Mouse (Mus musculus) gonadal fat pad, adult 2 months (tissue): ENCODE results near the gene Zfp799. TPM values are rescaled to one million over a fixed set of nuclear protein-coding genes. Genes with fewer than 3 reads are reported as not detected.

ENCODE experiments used
- DNase-seq: peaks from one replicate; pipeline ENCODE4 v3.0.0-alpha.2; 2012; ENCODE audit warnings: low read depth
- polyA plus RNA-seq: library from polyadenylated mRNA; depleted of rRNA; stranded (reverse); fragments of >200 nt; gene quantifications from 2 replicates; pipeline ENCODE4 v1.2.3, GENCODE M21; 2012; rRNA removed

Zfp799 gene
- polyA plus RNA-seq, 1 experiment: 9.4 TPM

- no peak for DNase-seq
Observed at GRCm38 (mm10) chr17:32787436-32788093, 42.5 kb downstream of the Zfp799 start.

- no peak for DNase-seq
Observed at GRCm38 (mm10) chr17:32786944-32787343, 43.1 kb downstream of the Zfp799 start.

GRCm38 (mm10) chr17:32785656-32786055, 44.4 kb downstream of the Zfp799 start:
- DNase-seq: no peak

DNA sequence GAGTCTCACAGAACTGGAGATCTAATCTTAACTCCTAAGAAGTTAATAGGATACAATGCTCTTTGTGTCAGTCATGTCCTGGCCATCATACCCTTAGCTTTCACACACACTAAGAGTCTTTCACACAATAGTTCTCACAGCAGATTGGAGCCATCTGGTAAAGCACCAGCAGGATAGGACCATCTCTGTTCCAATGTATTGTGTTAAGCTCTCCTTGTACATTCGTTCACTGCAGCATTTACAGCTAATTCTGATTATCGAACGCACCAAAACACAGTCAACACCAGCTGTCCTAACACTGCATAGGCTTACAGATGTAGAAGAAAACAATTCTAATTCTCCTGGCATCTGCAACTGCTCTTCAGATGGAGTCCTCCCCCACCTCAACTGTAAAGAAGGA, 52.5 kb downstream of the Zfp799 start:
- DNase-seq: no peak

GRCm38 (mm10) chr17:32771213-32771612, 58.8 kb downstream of the Zfp799 start:
- DNase-seq: no peak

GRCm38 (mm10) chr17:32766422-32766821, 63.6 kb downstream of the Zfp799 start:
- DNase-seq: no peak

Other genes with a start within 250 kb of the Zfp799 start
- gene Cyp4f37, start 209.0 kb downstream of the Zfp799 start, polyA plus RNA-seq: 0.07 TPM in 1 of 2 replicates, not detected in the other
- 1.5 and 2.7 TPM in 2 replicates for gene Cyp4f40, start 171.4 kb downstream of the Zfp799 start, polyA plus RNA-seq
- gene Cyp4f15, start 144.6 kb downstream of the Zfp799 start, polyA plus RNA-seq: 18.4 and 20.6 TPM in 2 replicates
- gene Zfp871, start 42.0 kb downstream of the Zfp799 start, polyA plus RNA-seq: 10.6 and 11.9 TPM in 2 replicates
- gene Zfp811, start 20.3 kb downstream of the Zfp799 start, polyA plus RNA-seq: 0.19 and 0.33 TPM in 2 replicates
- 1.3 and 1.7 TPM in 2 replicates for gene Zfp870, start 61.4 kb upstream of the Zfp799 start, polyA plus RNA-seq
- 0.23 and 0.55 TPM in 2 replicates for gene Cyp4f14, start 87.1 kb upstream of the Zfp799 start, polyA plus RNA-seq
- 56.3 and 62.6 TPM in 2 replicates for gene Cyp4f13, start 117.1 kb upstream of the Zfp799 start, polyA plus RNA-seq
- gene Zfp472, start 135.6 kb upstream of the Zfp799 start, polyA plus RNA-seq: 1.2 and 1.8 TPM in 2 replicates
- 3.7 and 4.7 TPM in 2 replicates for gene Zfp952, start 162.9 kb upstream of the Zfp799 start, polyA plus RNA-seq
- gene Zfp763, start 203.1 kb upstream of the Zfp799 start, polyA plus RNA-seq: 1.4 and 1.7 TPM in 2 replicates
- gene 4921501E09Rik, start 237.8 kb upstream of the Zfp799 start, polyA plus RNA-seq: not detected in 2 replicates